ENCODE assay signal across 8 mouse cellular contexts in genomic region chr1:38862213-38862612, GRCm38 (mm10). TPM values are rescaled to one million over a fixed set of nuclear protein-coding genes. Genes with fewer than 3 reads are reported as not detected.
DNase-seq lines count a peak whose midpoint lies in the region; ATAC-seq and TF ChIP-seq lines count a peak whose summit lies in the region.

No protein-coding gene starts in this region.

- H3K9me3 ChIP-seq in lung, postnatal 0 days (ENCODE audit: low read length), result no peaks in the 10 kb centered on the region

- no peak overlapping the region for H3K4me2 ChIP-seq in lung, postnatal 0 days (replicated peaks; ENCODE audit: low read depth, low read length)

- peak; percentile 53 for TF ChIP-seq CTCF in lung, postnatal 0 days (IDR thresholded peaks at IDR 0.05)
- peak; percentile 60 for TF ChIP-seq CTCF in bone marrow, adult 2 months (IDR thresholded peaks at IDR 0.05; ENCODE audit: control insufficient read depth, insufficient read depth, low read length)

- no peak overlapping the region for H3K4me3 ChIP-seq in lung, postnatal 0 days (ENCODE audit: low read depth, low read length)
- no peak overlapping the region for H3K4me3 ChIP-seq in bone marrow, adult 2 months (replicated peaks; ENCODE audit: control insufficient read depth, low read depth, low read length)

- H3K36me3 ChIP-seq in lung, postnatal 0 days (ENCODE audit: insufficient read depth, low read length), result no peaks in the 10 kb centered on the region

- ATAC-seq in cerebellum, adult (ENCODE audit: insufficient number of reproducible peaks, low FRiP score, low TSS enrichment), result no peak
- no peak for ATAC-seq in lung, postnatal 0 days

- H3K9ac ChIP-seq in lung, postnatal 0 days (replicated peaks; ENCODE audit: low read depth), result no peak overlapping the region

- no peak for TF ChIP-seq EP300 in lung, postnatal 0 days (IDR thresholded peaks at IDR 0.05)

- TF ChIP-seq POLR2A in bone marrow, adult 2 months (IDR thresholded peaks at IDR 0.05; ENCODE audit: borderline replicate concordance, control insufficient read depth, low read depth, low read length), result no peak

- no peaks in the 10 kb centered on the region for H3K27me3 ChIP-seq in lung, postnatal 0 days (replicated peaks; ENCODE audit: insufficient read depth, low read length)

- DNase-seq in cerebellum, adult 18-20 months, result peak; percentile 67 to 76
- DNase-seq in lung, postnatal 0 days (ENCODE audit: low spot score), result peak; percentile 6
- no peak for DNase-seq in lung, postnatal 25 days (ENCODE audit: low spot score)
- peak; percentile 23 to 61 for DNase-seq in layer of hippocampus, adult 18-20 months (ENCODE audit: low spot score in 2 of 2)
- peak; percentile 53 to 59 for DNase-seq in right cerebral cortex, adult 2 months (ENCODE audit: low spot score in 2 of 2)
- no peak for DNase-seq in kidney, adult 9 months

- no peaks in the 10 kb centered on the region for H3K4me1 ChIP-seq in lung, postnatal 0 days (ENCODE audit: insufficient read depth, low read depth, low read length)
- no peaks in the 10 kb centered on the region for H3K4me1 ChIP-seq in bone marrow, adult 2 months (ENCODE audit: control insufficient read depth, insufficient read depth, low read length)

- WGBS in lung, postnatal 0 days, result 11% methylated on average over 4 of the region's 4 CpGs
- WGBS in bone marrow, adult 2 months, result 26% methylated on average over 4 of the region's 4 CpGs

- H3K27ac ChIP-seq in lung, postnatal 0 days (ENCODE audit: low read length), result no peak overlapping the region
- H3K27ac ChIP-seq in bone marrow, adult 2 months (ENCODE audit: control insufficient read depth, insufficient read depth, low read depth, low read length, poor library complexity), result no peak overlapping the region

RNA-seq across cellular contexts. Expression of gene Lonrf2, which starts 25.7 kb away (rescaled TPM):
- polyA plus RNA-seq in lung, postnatal 0 days (2015; fragmentation: Nextera tagmentation; extraction: Ambion mirVana), result 0.07 and 0.08 TPM in 2 replicates
- 0.59 and 0.72 TPM in 2 replicates for polyA plus RNA-seq in bone marrow, adult 2 months (2011; ENCODE audit: insufficient read depth, insufficient read length, low replicate concordance, missing spikeins)
- total RNA-seq in layer of hippocampus, adult 18-20 months (2021), result 100 to 1,000 TPM; 106 to 110 TPM

RNA-seq across cellular contexts. Expression of gene Chst10, which starts 35.7 kb away (rescaled TPM):
- 0.27 and 0.29 TPM in 2 replicates for polyA plus RNA-seq in lung, postnatal 0 days (2015; fragmentation: Nextera tagmentation; extraction: Ambion mirVana)
- polyA plus RNA-seq in bone marrow, adult 2 months (2011; ENCODE audit: insufficient read depth, insufficient read length, low replicate concordance, missing spikeins), result 7.1 and 10.6 TPM in 2 replicates
- total RNA-seq in layer of hippocampus, adult 18-20 months (2021), result 10 to 100 TPM; 49.6 to 53.3 TPM

Comparison
In these comparisons a context has a peak if more than half of its experiments do, and no peak if none do; other contexts are left out.
1. DNase-seq: peak in cerebellum, adult 18-20 months (2 of 2), lung, postnatal 0 days (single experiment), layer of hippocampus, adult 18-20 months (2 of 2) and right cerebral cortex, adult 2 months (2 of 2); none in lung, postnatal 25 days (single experiment) and kidney, adult 9 months (single experiment).